Mouse (Mus musculus): ENCODE data around the gene Tgfbrap1. TPM values are rescaled to one million over a fixed set of nuclear protein-coding genes. Genes with fewer than 3 reads are reported as not detected.
"Not testable (repeated sequence)": the region's sequence is repeated elsewhere in the genome, so short reads cannot be mapped to it uniquely, and the experiment has no call there.

Gene Tgfbrap1
- 10 to 100 TPM in 1 of 2 experiments, 1 to 10 TPM in 1; 9.9 to 11.7 TPM for total RNA-seq (2021)
- long read RNA-seq, experiment 1, full-length matches to known transcripts, result 3 of 11 reads
- long read RNA-seq, experiment 1, partial matches to known transcripts, result 1 of 11 reads
- long read RNA-seq, experiment 1, other reads (novel, unspliced or antisense), result 7 of 11 reads
- long read RNA-seq, experiment 2, full-length matches to known transcripts, result 1 of 7 reads
- long read RNA-seq, experiment 2, partial matches to known transcripts, result 0 of 7 reads
- long read RNA-seq, experiment 2, other reads (novel, unspliced or antisense), result 6 of 7 reads

GRCm38 (mm10) chr1:43098031-43098984 is at the start of gene Tgfbrap1, which contains the start of gene AI597479:
Tgfbrap1 (minus strand) TSS chr1:43098637.
AI597479 (plus strand) TSS chr1:43098710.
- DNase-seq, result peak; percentile 82 to 92
- intact Hi-C loops (cut with DNase I), result no loop called here

- DNase-seq, result no peak
- intact Hi-C loops (cut with DNase I), result loop anchor here (10.0 kb wide), 1 partner anchor 587 kb away; the partner anchor contains the start of gene 1500015O10Rik
These were observed 49.0 kb upstream of the Tgfbrap1 start for GRCm38 (mm10) chr1:43147474-43147873.

- no peak for DNase-seq
- intact Hi-C loops (cut with DNase I), result loop anchor here (10.0 kb wide), 1 partner anchor 589 kb away; the partner anchor contains the start of gene 1500015O10Rik
These were observed 47.0 kb upstream of the Tgfbrap1 start for GRCm38 (mm10) chr1:43145388-43145787.

GRCm38 (mm10) chr1:43144338-43144906 is 46.0 kb upstream of the Tgfbrap1 start:
- DNase-seq, result no peak
- intact Hi-C loops (cut with DNase I), result loop anchor here (5.0 to 10.0 kb wide), 2 partner anchors 493 to 590 kb away; partner anchors contain the start of gene 1500015O10Rik

GRCm38 (mm10) chr1:43143791-43144190 is 45.4 kb upstream of the Tgfbrap1 start:
- no peak for DNase-seq
- intact Hi-C loops (cut with DNase I), result loop anchor here (5.0 to 10.0 kb wide), 2 partner anchors 494 to 591 kb away; partner anchors contain the start of gene 1500015O10Rik

GRCm38 (mm10) chr1:43143284-43143683 is 44.8 kb upstream of the Tgfbrap1 start:
- no peak for DNase-seq
- intact Hi-C loops (cut with DNase I), result loop anchor here (5.0 to 10.0 kb wide), 2 partner anchors 494 to 592 kb away; partner anchors contain the start of gene 1500015O10Rik

- intact Hi-C loops (cut with DNase I), result loop anchor here (5.0 to 10.0 kb wide), 2 partner anchors 494 to 592 kb away; partner anchors contain the start of gene 1500015O10Rik
- no peak for DNase-seq
These were observed 44.4 kb upstream of the Tgfbrap1 start for GRCm38 (mm10) chr1:43142849-43143248.

GRCm38 (mm10) chr1:43141555-43141961 is 43.1 kb upstream of the Tgfbrap1 start:
- intact Hi-C loops (cut with DNase I), result loop anchor here (5.0 to 10.0 kb wide), 2 partner anchors 496 to 593 kb away; partner anchors contain the start of gene 1500015O10Rik
- no peak for DNase-seq

- DNase-seq, result peak; percentile 77 to 80
- intact Hi-C loops (cut with DNase I), result loop anchor here (1.0 to 10.0 kb wide), 3 partner anchors 125 to 595 kb away; partner anchors contain the start of gene 1500015O10Rik
These were observed 41.3 kb upstream of the Tgfbrap1 start for GRCm38 (mm10) chr1:43139587-43140266.

GRCm38 (mm10) chr1:43138268-43138812 is 39.9 kb upstream of the Tgfbrap1 start:
- intact Hi-C loops (cut with DNase I), result no loop called here

GRCm38 (mm10) chr1:43137334-43137733 is 38.9 kb upstream of the Tgfbrap1 start:
- intact Hi-C loops (cut with DNase I), result no loop called here
- DNase-seq, result no peak

More at GRCm38 (mm10) chr1:43138268-43138812, 39.9 kb upstream of the Tgfbrap1 start:
- DNase-seq, result no peak

- intact Hi-C loops (cut with DNase I); DNase-seq: not testable (repeated sequence)
These were observed 38.1 kb upstream of the Tgfbrap1 start for GRCm38 (mm10) chr1:43136488-43137029.

GRCm38 (mm10) chr1:43131591-43131990 is 33.2 kb upstream of the Tgfbrap1 start:
- intact Hi-C loops (cut with DNase I), result no loop called here
- no peak for DNase-seq

- intact Hi-C loops (cut with DNase I), result no loop called here
- no peak for DNase-seq
These were observed 32.0 kb upstream of the Tgfbrap1 start for GRCm38 (mm10) chr1:43130219-43130981.

- intact Hi-C loops (cut with DNase I), result no loop called here
- DNase-seq, result no peak
These were observed 29.6 kb upstream of the Tgfbrap1 start for GRCm38 (mm10) chr1:43127820-43128610.

GRCm38 (mm10) chr1:43127196-43127595 is 28.8 kb upstream of the Tgfbrap1 start:
- no peak for DNase-seq
- intact Hi-C loops (cut with DNase I), result no loop called here

GRCm38 (mm10) chr1:43124726-43125125 is 26.3 kb upstream of the Tgfbrap1 start:
- intact Hi-C loops (cut with DNase I), result no loop called here
- DNase-seq, result no peak

Measured in gastrocnemius, postnatal 36 days (tissue).